Mouse (Mus musculus) heart, adult 18-20 months (tissue): Measurements from ENCODE around the gene Cercam. TPM values are rescaled to one million over a fixed set of nuclear protein-coding genes. Genes with fewer than 3 reads are reported as not detected.
"Not testable (repeated sequence)": the region's sequence is repeated elsewhere in the genome, so short reads cannot be mapped to it uniquely, and the experiment has no call there.

Experiments used
- DNase-seq, 2 experiments: peaks; one replicate each; pipeline ENCODE4 v3.0.0; 2021 to 2022; ENCODE audit warnings: mixed read lengths in 1 of 2
- microRNA-seq, 2 experiments: library from miRNA; unstranded; fragments of <30 nt; microRNA quantifications; one replicate each; pipeline ENCODE4 v1.2.0; 2022
- total RNA-seq, 2 experiments: library from RNA; stranded (reverse); gene quantifications; 2 replicates each; pipeline ENCODE4 v1.2.3; 2021

Gene Cercam
- total RNA-seq, 2 experiments from 2014 or later: 1.9 to 2.7 TPM

DNA sequence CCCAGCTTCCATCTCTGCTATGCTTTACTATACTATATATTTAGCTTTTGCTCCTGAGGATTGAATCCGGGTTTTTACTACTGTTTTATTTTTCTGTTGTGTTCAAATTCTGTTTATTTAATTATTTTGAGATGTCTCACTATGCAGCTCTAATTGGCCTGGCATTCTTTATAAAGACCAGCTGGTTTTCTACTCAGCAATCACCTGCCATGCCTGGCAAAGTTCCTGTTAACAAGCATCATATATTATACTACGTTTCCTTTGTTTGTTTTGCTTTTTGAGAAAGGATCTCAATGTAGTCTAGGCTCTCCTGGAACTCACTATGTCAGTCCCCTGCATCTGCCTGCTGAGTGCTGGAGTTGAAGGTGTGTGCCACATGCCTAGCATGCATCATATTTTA is 28.4 kb downstream of the Cercam start:
- no peak for DNase-seq

- DNase-seq: no peak
Observed at GRCm38 (mm10) chr2:29898081-29898480, 29.1 kb downstream of the Cercam start.

GRCm38 (mm10) chr2:29902194-29902593 is 33.2 kb downstream of the Cercam start:
- DNase-seq: no peak

GRCm38 (mm10) chr2:29908171-29908570 is 39.2 kb downstream of the Cercam start:
- DNase-seq: not testable (repeated sequence)

DNA sequence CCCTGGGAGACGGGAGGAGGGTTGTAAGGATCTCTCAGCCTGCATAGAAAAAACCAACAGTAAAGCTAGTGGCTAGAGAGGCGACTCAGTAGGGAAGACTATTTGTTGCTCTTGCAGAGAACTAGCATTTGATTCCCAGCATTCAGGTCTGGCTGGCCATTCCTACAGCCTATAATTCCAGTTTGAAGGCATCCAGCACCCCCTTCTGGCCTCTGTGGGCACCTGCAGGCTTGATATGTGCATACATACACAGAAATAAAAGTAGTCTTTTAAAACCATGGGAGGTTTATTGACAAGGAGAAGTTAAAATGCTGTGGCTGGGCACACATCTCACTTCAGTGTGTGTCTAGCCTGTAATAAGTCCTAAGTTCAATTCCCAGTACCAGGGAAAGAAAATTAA is 41.1 kb downstream of the Cercam start:
- no peak for DNase-seq

GRCm38 (mm10) chr2:29917621-29918020 is 48.7 kb downstream of the Cercam start:
- DNase-seq: no peak

- peak; percentile 80 to 84 for DNase-seq
Observed at GRCm38 (mm10) chr2:29922011-29922410, 53.0 kb downstream of the Cercam start.

GRCm38 (mm10) chr2:29926542-29926941 is 57.6 kb downstream of the Cercam start:
- DNase-seq: no peak

DNA sequence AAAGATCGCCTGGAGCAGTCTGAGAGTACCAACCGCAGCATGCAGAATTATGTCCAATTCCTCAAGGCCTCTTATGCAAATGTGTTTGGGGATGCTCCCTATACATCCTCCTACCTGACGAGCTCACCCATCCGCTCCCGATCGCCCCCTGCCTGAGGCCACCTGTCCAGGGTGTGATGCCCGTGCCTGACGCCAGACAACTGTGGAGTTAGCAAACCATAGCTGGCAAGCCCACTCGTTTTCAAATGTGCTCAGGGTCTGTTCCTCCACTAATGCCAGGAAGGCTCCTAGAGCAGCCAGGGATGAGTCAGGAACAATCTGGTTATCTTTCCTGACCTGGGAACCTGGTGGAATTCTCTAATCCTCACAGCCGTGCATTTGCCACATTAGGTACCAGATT is 61.5 kb downstream of the Cercam start:
- DNase-seq: no peak

- DNase-seq: no peak
Observed at GRCm38 (mm10) chr2:29931194-29931593, 62.2 kb downstream of the Cercam start.

Small RNAs within 50 kb of the gene (microRNA-seq; reads per million reads assigned to microRNA genes)
- gene Mir219a-2: 0 reads per million in 2 experiments
- gene Mir219b: 0 reads per million in 2 experiments

Other genes starting within 250 kb of the Cercam start
- 100 to 1,000 TPM in 1 of 2 experiments, 10 to 100 TPM in 1; 100.0 to 108 TPM for gene Rapgef1, start 249.4 kb upstream of the Cercam start, total RNA-seq
- gene Gm13420, start 117.5 kb upstream of the Cercam start, total RNA-seq: not detected
- not detected for gene Gm13547, start 109.9 kb upstream of the Cercam start, total RNA-seq
- gene Coq4, start 81.7 kb upstream of the Cercam start, total RNA-seq: 10 to 100 TPM; 16.8 to 18.9 TPM
- gene Trub2, start 80.7 kb upstream of the Cercam start, total RNA-seq: 10 to 100 TPM; 31.6 to 42.1 TPM
- gene Slc27a4, start 66.5 kb upstream of the Cercam start, total RNA-seq: 10 to 100 TPM; 16.2 to 17.6 TPM
- gene Urm1, start 49.1 kb upstream of the Cercam start, total RNA-seq: 10 to 100 TPM; 30.3 to 39.9 TPM
- gene Odf2, start 20.1 kb downstream of the Cercam start, total RNA-seq: 10 to 100 TPM; 15.0 to 21.8 TPM
- gene Gle1, start 66.3 kb downstream of the Cercam start, total RNA-seq: 10 to 100 TPM; 22.7 to 24.7 TPM
- 100 to 1,000 TPM; 157 to 176 TPM for gene Sptan1, start 96.4 kb downstream of the Cercam start, total RNA-seq
- gene Wdr34, start 179.7 kb downstream of the Cercam start, total RNA-seq: 1 to 10 TPM; 6.3 to 6.8 TPM
- gene Set, start 188.2 kb downstream of the Cercam start, total RNA-seq: 10 to 100 TPM; 94.9 to 98.5 TPM
- gene Pkn3, start 208.5 kb downstream of the Cercam start, total RNA-seq: 1 to 10 TPM; 7.8 to 9.3 TPM
- 1 to 10 TPM; 2.8 to 3.9 TPM for gene Zdhhc12, start 224.5 kb downstream of the Cercam start, total RNA-seq